Mouse (Mus musculus): ENCODE measurements around the gene Thbd. TPM values are rescaled to one million over a fixed set of nuclear protein-coding genes. Genes with fewer than 3 reads are reported as not detected.

Gene Thbd
- 0.10 TPM for polyA plus RNA-seq (2017; shearing (Covaris generic))

GRCm38 (mm10) chr2:148407870-148408760, at the start of gene Thbd:
Gene Thbd (minus strand): TSS chr2:148408188.

GRCm38 (mm10) chr2:148443249-148443958, 35.4 kb upstream of the Thbd start, which contains the start of gene Cd93:
Gene Cd93 (minus strand): TSS chr2:148443563.

GRCm38 (mm10) chr2:148395131-148396051, 12.6 kb downstream of the Thbd start, which contains the start of gene Sstr4:
Gene Sstr4 (plus strand): TSS chr2:148395344.

Other genes starting within 250 kb of the Thbd start
- not detected for gene Sstr4, start 12.8 kb downstream of the Thbd start, polyA plus RNA-seq (2017; shearing (Covaris generic))
- gene Cd93, start 35.4 kb upstream of the Thbd start, polyA plus RNA-seq (2017; shearing (Covaris generic)), result 0.06 TPM